Mouse (Mus musculus) small intestine, adult 2 months (tissue): ENCODE data around the gene Hivep2.

Source experiments
- CTCF ChIP-seq: fragments of 200-500 bp; IDR thresholded peaks from 2 replicates; pipeline ENCODE4 v1.5.1; 2012; ENCODE audit warnings: low read depth, mild to moderate bottlenecking, control low read depth, inconsistent platforms, low read length, moderate library complexity, mixed read lengths; ENCODE audit not compliant: insufficient replicate concordance, insufficient read length; ENCODE audit errors: extremely low read depth
- POLR2A ChIP-seq: fragments of 200-500 bp; IDR thresholded peaks from 2 replicates; pipeline ENCODE4 v1.6.1; 2012; ENCODE audit warnings: low read depth, mild to moderate bottlenecking, control low read depth, inconsistent platforms, low read length, moderate library complexity

GRCm38 (mm10) chr10:14100847-14101246 is 135.0 kb downstream of the Hivep2 start:
- TF ChIP-seq POLR2A (no peak), CTCF (no peak)
